In the genomic region with DNA sequence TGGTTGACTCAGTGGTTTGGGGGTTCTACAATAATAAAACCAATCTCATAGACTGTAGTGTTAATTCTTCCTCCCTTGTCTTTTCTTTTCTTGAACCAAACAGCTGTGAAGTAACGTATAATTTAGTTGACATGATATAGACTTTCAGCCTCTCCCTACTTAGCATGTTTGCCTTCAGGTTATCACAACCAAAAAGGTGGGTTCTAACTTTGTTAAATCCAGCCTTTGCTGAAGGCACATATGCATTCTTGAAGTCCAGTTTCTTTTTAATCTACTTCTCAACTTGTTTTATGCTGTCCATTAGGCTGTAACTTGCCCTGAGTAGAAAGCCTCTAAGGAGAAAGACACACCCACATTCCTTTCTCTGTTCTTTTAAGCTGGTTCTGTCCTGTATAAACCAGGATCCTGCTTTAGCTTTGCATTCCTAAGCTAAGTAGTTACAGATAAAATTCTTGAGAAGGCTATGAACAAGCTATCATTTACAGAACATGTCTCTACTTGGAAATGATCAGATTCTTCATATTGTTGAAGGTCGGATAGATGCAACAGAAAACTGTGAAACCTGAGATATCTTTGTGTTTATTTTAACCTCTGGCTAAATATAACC, we compare ENCODE assay signal across 10 mouse cellular contexts. TPM values are rescaled to one million over a fixed set of nuclear protein-coding genes. Genes with fewer than 3 reads are reported as not detected.
A peak's percentile ranks its signal among the peaks of the same experiment; 100 is the strongest.
DNase-seq lines count a peak whose midpoint lies in the region; ATAC-seq lines count a peak whose summit lies in the region.
"Had no signal": no experiment of that assay in that cellular context is flagged by ENCODE, and none has a peak within 500 bp of the region (broad histone marks: within the 10 kb centered on the region; RNA-seq: fewer than 3 reads in every experiment).

No protein-coding gene starts in this region.

- no peaks in the 10 kb centered on the region for H3K27me3 ChIP-seq in heart, embryonic 14.5 days (ENCODE audit: control insufficient read depth, insufficient read depth, low read length)
- H3K27me3 ChIP-seq in limb, embryonic 12.5 days = no peaks in the 10 kb centered on the region

- no peaks in the 10 kb centered on the region for H3K9me3 ChIP-seq in heart, embryonic 14.5 days (ENCODE audit: control insufficient read depth, low read length)
- no peaks in the 10 kb centered on the region for H3K9me3 ChIP-seq in limb, embryonic 12.5 days

- H3K4me2 ChIP-seq in heart, embryonic 14.5 days (ENCODE audit: low read length) = peak overlapping the region; percentile 54
- H3K4me2 ChIP-seq in limb, embryonic 12.5 days = no peak overlapping the region

- no peak overlapping the region for H3K9ac ChIP-seq in heart, embryonic 14.5 days (ENCODE audit: low read length)
- H3K9ac ChIP-seq in limb, embryonic 12.5 days (replicated peaks) = no peak overlapping the region

- ATAC-seq in heart, embryonic 14.5 days (ENCODE audit: insufficient number of reproducible peaks, insufficient read depth, low FRiP score, low read depth) = 0 out of 2 replicates have a peak, but pooled peaks have one; percentile 78
- peak; percentile 66; the same call in 1 of the 2 replicates for ATAC-seq in limb, embryonic 12.5 days (ENCODE audit: insufficient number of reproducible peaks, insufficient read depth, low FRiP score, low TSS enrichment, low read depth)

- WGBS in heart, embryonic 14.5 days = 25% methylated on average over 2 of the region's 2 CpGs
- WGBS in limb, embryonic 12.5 days = 59% methylated on average over 2 of the region's 2 CpGs

- intact Hi-C loops in gastrocnemius, postnatal 14 days (cut with DNase I; ENCODE audit: low total_unique reads) = no loop called here

- no peak overlapping the region for H3K4me3 ChIP-seq in heart, embryonic 14.5 days (ENCODE audit: control insufficient read depth in 1 of 2, insufficient read depth in 1 of 2, low read depth in 1 of 2, low read length in 2 of 2)
- H3K4me3 ChIP-seq in limb, embryonic 12.5 days (replicated peaks) = no peak overlapping the region

- DNase-seq in heart, adult 9 months (ENCODE audit: low spot score in 2 of 2) = no peak
- DNase-seq in 3134 (ENCODE audit: extremely low read depth, insufficient read length, low spot score) = peak; percentile 23
- peak; percentile 66 for DNase-seq in embryo, embryonic 10.5 days (ENCODE audit: low spot score)
- DNase-seq in gastrocnemius, postnatal 14 days = no peak
- no peak for DNase-seq in frontal cortex, postnatal 25 days (ENCODE audit: low spot score in 2 of 2)
- DNase-seq in spleen, adult 18-20 months = no peak
- DNase-seq: gastrocnemius, postnatal 25 days; left cerebral cortex, postnatal 4 days had no signal

- H3K27ac ChIP-seq in heart, embryonic 14.5 days (replicated peaks in 1 of 2; ENCODE audit: control insufficient read depth in 1 of 2, insufficient read depth in 1 of 2, low read depth in 2 of 2, low read length in 2 of 2) = peak overlapping the region; percentile 41 to 71; a peak in 3 of 4 replicates
- H3K27ac ChIP-seq in limb, embryonic 12.5 days = no peak overlapping the region

- peaks cover 2 to 3% of the 10 kb centered on the region in 2 experiments for H3K4me1 ChIP-seq in heart, embryonic 14.5 days (ENCODE audit: control insufficient read depth in 2 of 2, insufficient read depth in 2 of 2, low read length in 2 of 2)
- peaks cover 7% of the 10 kb centered on the region; the same call in 1 of the 2 replicates for H3K4me1 ChIP-seq in limb, embryonic 12.5 days (replicated peaks)

- no peaks in the 10 kb centered on the region for H3K36me3 ChIP-seq in heart, embryonic 14.5 days (ENCODE audit: control insufficient read depth, insufficient read depth, low read length)
- H3K36me3 ChIP-seq in limb, embryonic 12.5 days = no peaks in the 10 kb centered on the region

RNA-seq across cellular contexts. Expression of a gene that starts 8.0 kb away (rescaled TPM):
- 150 TPM in 2 replicates for polyA plus RNA-seq in heart, embryonic 14.5 days (2014; fragmentation: Nextera tagmentation; extraction: Ambion mirVana)
- polyA plus RNA-seq in limb, embryonic 12.5 days (2016; fragmentation: Nextera tagmentation; extraction: Ambion mirVana) = 165 and 166 TPM in 2 replicates
- total RNA-seq in gastrocnemius, postnatal 14 days (2021) = 10 to 100 TPM; 25.3 to 30.9 TPM

Comparison
In these comparisons a context has a peak if more than half of its experiments do, and no peak if none do; other contexts are left out.
1. DNase-seq: peak in 3134 (single experiment) and embryo, embryonic 10.5 days (single experiment); none in heart, adult 9 months (0 of 2), gastrocnemius, postnatal 14 days (single experiment), frontal cortex, postnatal 25 days (0 of 2) and spleen, adult 18-20 months (0 of 2).